ENCODE assay signal across 8 mouse cellular contexts in the genomic region with DNA sequence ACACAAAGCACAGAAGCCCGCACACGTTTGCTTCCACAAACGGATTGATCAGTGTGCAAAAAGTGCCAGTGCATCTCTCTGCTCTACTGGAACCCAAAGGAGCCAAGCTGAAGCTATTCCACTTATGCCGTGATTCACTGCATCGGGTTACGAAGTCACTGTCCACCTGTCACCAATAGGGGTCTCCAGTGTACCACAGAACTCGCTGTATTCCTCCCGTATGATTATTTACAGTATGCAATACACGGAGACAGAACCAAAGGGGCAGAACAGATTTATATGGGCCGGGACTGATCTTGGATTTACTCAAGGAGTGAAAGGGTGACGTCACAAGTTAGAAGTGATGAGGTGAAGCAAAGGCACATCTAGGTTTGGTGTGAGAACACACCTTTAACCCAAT.
DNase-seq lines count a peak whose midpoint lies in the region; ATAC-seq and TF ChIP-seq lines count a peak whose summit lies in the region.

No protein-coding gene starts in this region.

- H3K4me2 ChIP-seq in forebrain, embryonic 13.5 days, result peak overlapping the region; percentile 3; the same call in 1 of the 2 replicates
- peak overlapping the region; percentile 26; the same call in 1 of the 2 replicates for H3K4me2 ChIP-seq in neural tube, embryonic 13.5 days

- H3K9ac ChIP-seq in MEL (ENCODE audit: control insufficient read depth, low read depth, low read length, poor library complexity, severe bottlenecking), result no peak overlapping the region
- H3K9ac ChIP-seq in forebrain, embryonic 13.5 days, result no peak overlapping the region
- H3K9ac ChIP-seq in liver, adult 2 months (ENCODE audit: low read depth, low read length), result no peak overlapping the region
- H3K9ac ChIP-seq in neural tube, embryonic 13.5 days, result no peak overlapping the region

- TF ChIP-seq RAD21 in MEL (IDR thresholded peaks at IDR 0.05; ENCODE audit: low read depth, low read length), result peak; percentile 83

- H3K27me3 ChIP-seq in MEL (ENCODE audit: control insufficient read depth in 1 of 2, insufficient read depth in 2 of 2, low read length in 2 of 2), result peaks cover 18 to 25% of the 10 kb centered on the region in 2 experiments
- peaks cover 35% of the 10 kb centered on the region for H3K27me3 ChIP-seq in forebrain, embryonic 13.5 days
- no peaks in the 10 kb centered on the region for H3K27me3 ChIP-seq in liver, adult 2 months (ENCODE audit: control insufficient read depth, insufficient read depth, low read length)
- H3K27me3 ChIP-seq in neural tube, embryonic 13.5 days, result peaks cover 21% of the 10 kb centered on the region

- DNase-seq in MEL (ENCODE audit: low read depth, low spot score), result peak; percentile 58
- peak; percentile 82 to 83 for DNase-seq in heart, postnatal 10 days
- DNase-seq in kidney, postnatal 14 days, result peak; percentile 72
- peak; percentile 50 for DNase-seq in liver, adult 2 months (ENCODE audit: extremely low read depth, low read depth, low spot score)
- peak; percentile 28 for DNase-seq in urinary bladder, postnatal 25 days (ENCODE audit: low spot score)

- peak; percentile 59 to 73 (median 65) for TF ChIP-seq CTCF in MEL (IDR thresholded peaks at IDR 0.05 in 2 of 3, conservative IDR thresholded peaks at IDR 0.05 in 1 of 3; ENCODE audit: control insufficient read depth in 1 of 3, insufficient read depth in 1 of 3, low read depth in 2 of 3, low read length in 3 of 3, poor library complexity in 1 of 3, severe bottlenecking in 1 of 3)
- TF ChIP-seq CTCF in liver, adult 2 months (IDR thresholded peaks at IDR 0.05; ENCODE audit: low read depth, low read length), result peak; percentile 50

- no peak overlapping the region for H3K4me3 ChIP-seq in MEL (ENCODE audit: control insufficient read depth in 1 of 2, insufficient read depth in 1 of 2, low read depth in 2 of 2, low read length in 2 of 2)
- H3K4me3 ChIP-seq in forebrain, embryonic 13.5 days, result no peak overlapping the region
- no peak overlapping the region for H3K4me3 ChIP-seq in liver, adult 2 months (ENCODE audit: insufficient read depth, low read depth, low read length)
- no peak overlapping the region for H3K4me3 ChIP-seq in neural tube, embryonic 13.5 days

- WGBS in forebrain, embryonic 13.5 days, result 6% methylated on average over 11 of the region's 11 CpGs
- WGBS in liver, adult 2 months, result 4% methylated on average over 11 of the region's 11 CpGs
- whole genome bisulfite sequencing in neural tube, embryonic 13.5 days, result 5% methylated on average over 11 of the region's 11 CpGs

- H3K9me3 ChIP-seq in MEL (replicated peaks; ENCODE audit: insufficient read depth, low read length), result no peaks in the 10 kb centered on the region
- H3K9me3 ChIP-seq in forebrain, embryonic 13.5 days (replicated peaks), result no peaks in the 10 kb centered on the region
- no peaks in the 10 kb centered on the region for H3K9me3 ChIP-seq in neural tube, embryonic 13.5 days

- ATAC-seq in cerebellum, adult (ENCODE audit: insufficient number of reproducible peaks, low FRiP score, low TSS enrichment), result peak; percentile 87
- peak; percentile 71 for ATAC-seq in forebrain, embryonic 13.5 days
- peak; percentile 46 for ATAC-seq in neural tube, embryonic 13.5 days (ENCODE audit: low read depth)

- intact Hi-C loops in heart, postnatal 10 days (cut with DNase I), result loop anchor here (2.0 kb wide), 3 partner anchors 180 to 596 kb away; no protein-coding TSS in a partner anchor

- H3K27ac ChIP-seq in MEL (ENCODE audit: control insufficient read depth, low read depth, low read length), result no peak overlapping the region
- no peak overlapping the region for H3K27ac ChIP-seq in forebrain, embryonic 13.5 days
- no peak overlapping the region for H3K27ac ChIP-seq in liver, adult 2 months (replicated peaks; ENCODE audit: insufficient read depth, low read depth, low read length)
- no peak overlapping the region for H3K27ac ChIP-seq in neural tube, embryonic 13.5 days (replicated peaks)

- H3K4me1 ChIP-seq in MEL (ENCODE audit: control insufficient read depth in 1 of 2, insufficient read depth in 2 of 2, low read length in 2 of 2), result no peaks in the 10 kb centered on the region
- H3K4me1 ChIP-seq in forebrain, embryonic 13.5 days, result peaks cover 30% of the 10 kb centered on the region
- H3K4me1 ChIP-seq in liver, adult 2 months (ENCODE audit: control insufficient read depth, insufficient read depth, low read length), result no peaks in the 10 kb centered on the region
- peaks cover 34% of the 10 kb centered on the region for H3K4me1 ChIP-seq in neural tube, embryonic 13.5 days (replicated peaks)

- H3K79me2 ChIP-seq in MEL (ENCODE audit: control insufficient read depth, insufficient read depth, low read length, poor library complexity), result no peaks in the 10 kb centered on the region
- no peaks in the 10 kb centered on the region for H3K79me2 ChIP-seq in liver, adult 2 months (ENCODE audit: control insufficient read depth, insufficient read depth, low read length)

- no peak for TF ChIP-seq EP300 in MEL (IDR thresholded peaks at IDR 0.05; ENCODE audit: low read depth in 1 of 2, low read length in 2 of 2)

- TF ChIP-seq POLR2A in MEL (IDR thresholded peaks at IDR 0.05; ENCODE audit: control insufficient read depth in 1 of 2, insufficient read depth in 1 of 2, low read depth in 1 of 2, low read length in 2 of 2, poor library complexity in 1 of 2), result no peak
- no peak for TF ChIP-seq POLR2A in liver, adult 2 months (IDR thresholded peaks at IDR 0.05; ENCODE audit: extremely low read depth, insufficient read depth, low read length)

- H3K36me3 ChIP-seq in MEL (ENCODE audit: control insufficient read depth in 1 of 2, insufficient read depth in 2 of 2, low read length in 2 of 2), result no peaks in the 10 kb centered on the region
- H3K36me3 ChIP-seq in forebrain, embryonic 13.5 days (ENCODE audit: poor library complexity, severe bottlenecking), result no peaks in the 10 kb centered on the region
- H3K36me3 ChIP-seq in liver, adult 2 months (ENCODE audit: control insufficient read depth, insufficient read depth, low read length), result no peaks in the 10 kb centered on the region
- no peaks in the 10 kb centered on the region for H3K36me3 ChIP-seq in neural tube, embryonic 13.5 days

TF ChIP-seq in MEL, 35 proteins besides CTCF, POLR2A, EP300 and RAD21:
- TF ChIP-seq JUND (IDR thresholded peaks at IDR 0.05; ENCODE audit: low read depth, low read length) (no peak), UBTF (IDR thresholded peaks at IDR 0.05; ENCODE audit: borderline replicate concordance, insufficient read depth, low read depth, low read length) (no peak), ZC3H11A (IDR thresholded peaks at IDR 0.05; ENCODE audit: low read depth, low read length) (peak; percentile 71), KAT2A (conservative IDR thresholded peaks at IDR 0.05; ENCODE audit: low read depth, low read length) (no peak), SMC3 (IDR thresholded peaks at IDR 0.05; ENCODE audit: low read depth, low read length) (peak; percentile 81), GABPA (IDR thresholded peaks at IDR 0.05; ENCODE audit: low read depth, low read length) (no peak), NRF1 (IDR thresholded peaks at IDR 0.05; ENCODE audit: insufficient read depth, low read depth, low read length, poor library complexity, severe bottlenecking) (no peak), MAFK (IDR thresholded peaks at IDR 0.05; ENCODE audit: borderline replicate concordance, low read depth, low read length) (no peak)

Comparison
In these comparisons a context has a peak if more than half of its experiments do, and no peak if none do; other contexts are left out.
1. DNase-seq: peak in every context shown above with its lines; median percentile 82 in heart, postnatal 10 days; 72 in kidney, postnatal 14 days; 58 in MEL; 50 in liver, adult 2 months; 28 in urinary bladder, postnatal 25 days.